Comparison of ENCODE assay signal across 10 mouse cellular contexts in genomic region chr9:115908325-115908724, GRCm38 (mm10). TPM values are rescaled to one million over a fixed set of nuclear protein-coding genes. Genes with fewer than 3 reads are reported as not detected.
A peak's percentile ranks its signal among the peaks of the same experiment; 100 is the strongest.
DNase-seq lines count a peak whose midpoint lies in the region; ATAC-seq and TF ChIP-seq lines count a peak whose summit lies in the region.
"Had no signal": no experiment of that assay in that cellular context is flagged by ENCODE, and none has a peak within 500 bp of the region (broad histone marks: within the 10 kb centered on the region; RNA-seq: fewer than 3 reads in every experiment).

No protein-coding gene starts in this region.

- no peak for TF ChIP-seq CTCF in kidney, postnatal 0 days (IDR thresholded peaks at IDR 0.05; ENCODE audit: low read depth)
- TF ChIP-seq CTCF in kidney, adult 2 months (conservative IDR thresholded peaks at IDR 0.05; ENCODE audit: insufficient read depth, insufficient read length, low read depth, low read length), result no peak

- no peaks in the 10 kb centered on the region for H3K9me3 ChIP-seq in forebrain, embryonic 13.5 days (replicated peaks)
- H3K9me3 ChIP-seq in forebrain, embryonic 14.5 days (replicated peaks; ENCODE audit: control insufficient read depth, low read length), result no peaks in the 10 kb centered on the region
- no peaks in the 10 kb centered on the region for H3K9me3 ChIP-seq in kidney, postnatal 0 days (replicated peaks; ENCODE audit: low read length)
- no peaks in the 10 kb centered on the region for H3K9me3 ChIP-seq in limb, embryonic 10.5 days (replicated peaks)
- H3K9me3 ChIP-seq: midbrain, embryonic 12.5 days had no signal

- no peaks in the 10 kb centered on the region for H3K36me3 ChIP-seq in forebrain, embryonic 13.5 days (ENCODE audit: poor library complexity, severe bottlenecking)
- H3K36me3 ChIP-seq in forebrain, embryonic 14.5 days (ENCODE audit: control insufficient read depth, insufficient read depth, low read length), result no peaks in the 10 kb centered on the region
- no peaks in the 10 kb centered on the region for H3K36me3 ChIP-seq in kidney, postnatal 0 days (ENCODE audit: insufficient read depth, low read length)
- H3K36me3 ChIP-seq in kidney, adult 2 months (ENCODE audit: control insufficient read depth, insufficient read depth, low read length), result no peaks in the 10 kb centered on the region
- H3K36me3 ChIP-seq in limb, embryonic 10.5 days, result no peaks in the 10 kb centered on the region
- H3K36me3 ChIP-seq: midbrain, embryonic 12.5 days had no signal

- H3K4me3 ChIP-seq in forebrain, embryonic 13.5 days, result no peak overlapping the region
- no peak overlapping the region for H3K4me3 ChIP-seq in forebrain, embryonic 14.5 days (ENCODE audit: low read depth, low read length)
- H3K4me3 ChIP-seq in kidney, postnatal 0 days (replicated peaks; ENCODE audit: low read depth, low read length), result no peak overlapping the region
- no peak overlapping the region for H3K4me3 ChIP-seq in kidney, adult 2 months (ENCODE audit: insufficient read depth, low read depth, low read length)
- H3K4me3 ChIP-seq in limb, embryonic 10.5 days, result 0 out of 2 replicates have a peak overlapping the region, but pooled peaks have one; percentile 17
- H3K4me3 ChIP-seq: midbrain, embryonic 12.5 days had no signal

- ATAC-seq in forebrain, embryonic 13.5 days, result no peak
- ATAC-seq in forebrain, embryonic 14.5 days, result no peak
- no peak for ATAC-seq in kidney, postnatal 0 days (replicated peaks; ENCODE audit: low FRiP score, low read depth)
- ATAC-seq: inflammation-experienced regulatory T-cells, adult 6 months had no signal

- H3K27me3 ChIP-seq in forebrain, embryonic 13.5 days, result no peaks in the 10 kb centered on the region
- H3K27me3 ChIP-seq in forebrain, embryonic 14.5 days (replicated peaks; ENCODE audit: control insufficient read depth, insufficient read depth, low read length), result no peaks in the 10 kb centered on the region
- no peaks in the 10 kb centered on the region for H3K27me3 ChIP-seq in kidney, postnatal 0 days (ENCODE audit: insufficient read depth, low read length)
- H3K27me3 ChIP-seq in kidney, adult 2 months (replicated peaks; ENCODE audit: control insufficient read depth, insufficient read depth, low read length), result no peaks in the 10 kb centered on the region
- H3K27me3 ChIP-seq in limb, embryonic 10.5 days (ENCODE audit: low read depth, poor library complexity, severe bottlenecking), result peaks cover 9% of the 10 kb centered on the region; the same call in 1 of the 2 replicates
- H3K27me3 ChIP-seq: midbrain, embryonic 12.5 days had no signal

- 11% methylated on average over 15 of the region's 15 CpGs for WGBS in forebrain, embryonic 13.5 days
- WGBS in forebrain, embryonic 14.5 days, result 9% methylated on average over 15 of the region's 15 CpGs
- WGBS in kidney, postnatal 0 days, result 13% methylated on average over 15 of the region's 15 CpGs
- 14% methylated on average over 15 of the region's 15 CpGs for WGBS in kidney, adult 2 months
- 10% methylated on average over 15 of the region's 15 CpGs for WGBS in limb, embryonic 10.5 days

- no peak overlapping the region for H3K9ac ChIP-seq in forebrain, embryonic 13.5 days
- no peak overlapping the region for H3K9ac ChIP-seq in forebrain, embryonic 14.5 days (ENCODE audit: low read length)
- H3K9ac ChIP-seq in kidney, postnatal 0 days (ENCODE audit: low read depth, low read length), result no peak overlapping the region
- H3K9ac ChIP-seq: midbrain, embryonic 12.5 days had no signal

- TF ChIP-seq POLR2A in kidney, adult 2 months (IDR thresholded peaks at IDR 0.05; ENCODE audit: low read depth, low read length), result no peak

- DNase-seq in forebrain, embryonic 14.5 days (ENCODE audit: low spot score), result no peak
- no peak for DNase-seq in kidney, postnatal 0 days (ENCODE audit: low spot score)
- no peak for DNase-seq in kidney, adult 2 months
- DNase-seq in ZHBTc4 (ENCODE audit: low read depth, low spot score), result peak; percentile 14
- peak; percentile 35 for DNase-seq in limb, embryonic 10.5 days (ENCODE audit: low spot score)
- no peak for DNase-seq in frontal cortex, postnatal 25 days (ENCODE audit: low spot score in 2 of 2)
- no peak for DNase-seq in adrenal gland, postnatal 4 days (ENCODE audit: low spot score in 2 of 2)

- H3K27ac ChIP-seq in forebrain, embryonic 13.5 days, result no peak overlapping the region
- no peak overlapping the region for H3K27ac ChIP-seq in forebrain, embryonic 14.5 days (ENCODE audit: low read depth, low read length)
- H3K27ac ChIP-seq in kidney, postnatal 0 days, result no peak overlapping the region
- H3K27ac ChIP-seq in kidney, adult 2 months (ENCODE audit: insufficient read depth, low read depth, low read length), result no peak overlapping the region
- H3K27ac ChIP-seq in limb, embryonic 10.5 days, result peak overlapping the region; percentile 42; the same call in 1 of the 2 replicates
- H3K27ac ChIP-seq: midbrain, embryonic 12.5 days had no signal

- H3K4me1 ChIP-seq in forebrain, embryonic 13.5 days, result no peaks in the 10 kb centered on the region
- no peaks in the 10 kb centered on the region for H3K4me1 ChIP-seq in forebrain, embryonic 14.5 days (ENCODE audit: control insufficient read depth, insufficient read depth, low read length)
- no peaks in the 10 kb centered on the region for H3K4me1 ChIP-seq in kidney, postnatal 0 days (replicated peaks; ENCODE audit: insufficient read depth, low read length)
- no peaks in the 10 kb centered on the region for H3K4me1 ChIP-seq in kidney, adult 2 months (ENCODE audit: control insufficient read depth, insufficient read depth, low read length)
- H3K4me1 ChIP-seq in limb, embryonic 10.5 days, result peaks cover 11% of the 10 kb centered on the region
- H3K4me1 ChIP-seq: midbrain, embryonic 12.5 days had no signal

- 0 out of 2 replicates have a peak overlapping the region, but pooled peaks have one; percentile 4 for H3K4me2 ChIP-seq in forebrain, embryonic 13.5 days
- H3K4me2 ChIP-seq in forebrain, embryonic 14.5 days (ENCODE audit: low read length), result no peak overlapping the region
- 0 out of 2 replicates have a peak overlapping the region, but pooled peaks have one; percentile 4 for H3K4me2 ChIP-seq in kidney, postnatal 0 days (ENCODE audit: low read length)
- H3K4me2 ChIP-seq: midbrain, embryonic 12.5 days had no signal

RNA-seq across cellular contexts. Expression of gene Gadl1, which starts 0.9 kb away (rescaled TPM):
- 0.28 and 0.30 TPM in 2 replicates for polyA plus RNA-seq in forebrain, embryonic 13.5 days (2015; fragmentation: Nextera tagmentation; extraction: Ambion mirVana)
- 0.23 and 0.37 TPM in 2 replicates for polyA plus RNA-seq in forebrain, embryonic 14.5 days (2014; fragmentation: Nextera tagmentation; extraction: Ambion mirVana)
- 0.51 and 0.61 TPM in 2 replicates for polyA plus RNA-seq in kidney, postnatal 0 days (2015; fragmentation: Nextera tagmentation; extraction: Ambion mirVana)
- polyA plus RNA-seq in kidney, adult 2 months (2012; rRNA removed), result not detected in 2 replicates
- polyA plus RNA-seq in limb, embryonic 10.5 days (2016; fragmentation: Nextera tagmentation; extraction: Ambion mirVana), result 0.31 and 0.44 TPM in 2 replicates
- total RNA-seq in adrenal gland, postnatal 4 days (2021), result under 1 TPM; 0.45 to 0.82 TPM
- polyA plus RNA-seq: inflammation-experienced regulatory T-cells, adult 6 months had no signal

Comparison
In these comparisons a context has a peak if more than half of its experiments do, and no peak if none do; other contexts are left out.
1. DNase-seq: peak in ZHBTc4 (single experiment) and limb, embryonic 10.5 days (single experiment); none in forebrain, embryonic 14.5 days (single experiment), kidney, postnatal 0 days (single experiment), kidney, adult 2 months (single experiment), frontal cortex, postnatal 25 days (0 of 2) and adrenal gland, postnatal 4 days (0 of 2).